Mouse (Mus musculus): ENCODE data around the gene Wfikkn1. TPM values are rescaled to one million over a fixed set of nuclear protein-coding genes. Genes with fewer than 3 reads are reported as not detected.

Gene Wfikkn1
- polyA plus RNA-seq, 1 experiment from 2014 or later: 0.44 TPM

Small RNA genes lying within 50 kb of the gene (microRNA-seq; reads per million reads assigned to microRNA genes)
- 1.1 reads per million for gene Mir3082

Other genes with a start within 250 kb of the Wfikkn1 start
- 6.7 and 9.6 TPM in 2 replicates for gene Gng13, start 163.7 kb downstream of the Wfikkn1 start, polyA plus RNA-seq (2015; fragmentation: Nextera tagmentation; extraction: Ambion mirVana)
- 8.2 and 8.8 TPM in 2 replicates for gene Chtf18, start 153.4 kb downstream of the Wfikkn1 start, polyA plus RNA-seq (2015; fragmentation: Nextera tagmentation; extraction: Ambion mirVana)
- 28.7 and 30.1 TPM in 2 replicates for gene Rpusd1, start 153.2 kb downstream of the Wfikkn1 start, polyA plus RNA-seq (2015; fragmentation: Nextera tagmentation; extraction: Ambion mirVana)
- gene Mslnl, start 144.8 kb downstream of the Wfikkn1 start, polyA plus RNA-seq (2015; fragmentation: Nextera tagmentation; extraction: Ambion mirVana): 0.05 TPM in 1 of 2 replicates, not detected in the other
- gene Msln, start 126.5 kb downstream of the Wfikkn1 start, polyA plus RNA-seq (2015; fragmentation: Nextera tagmentation; extraction: Ambion mirVana): 0.84 TPM in 1 of 2 replicates, not detected in the other
- gene Narfl, start 107.1 kb downstream of the Wfikkn1 start, polyA plus RNA-seq (2015; fragmentation: Nextera tagmentation; extraction: Ambion mirVana): 29.5 and 30.7 TPM in 2 replicates
- gene Haghl, start 95.2 kb downstream of the Wfikkn1 start, polyA plus RNA-seq (2015; fragmentation: Nextera tagmentation; extraction: Ambion mirVana): 133 TPM in 2 replicates
- 0.31 and 0.48 TPM in 2 replicates for gene Ccdc78, start 94.3 kb downstream of the Wfikkn1 start, polyA plus RNA-seq (2015; fragmentation: Nextera tagmentation; extraction: Ambion mirVana)
- 90.1 and 95.7 TPM in 2 replicates for gene Fam173a, start 88.0 kb downstream of the Wfikkn1 start, polyA plus RNA-seq (2015; fragmentation: Nextera tagmentation; extraction: Ambion mirVana)
- gene AC134908.4, start 85.2 kb downstream of the Wfikkn1 start, polyA plus RNA-seq (2015; fragmentation: Nextera tagmentation; extraction: Ambion mirVana): 2.0 TPM in 1 of 2 replicates, not detected in the other
- gene Metrn, start 83.7 kb downstream of the Wfikkn1 start, polyA plus RNA-seq (2015; fragmentation: Nextera tagmentation; extraction: Ambion mirVana): 67.2 and 82.2 TPM in 2 replicates
- 38.2 and 45.0 TPM in 2 replicates for gene Fbxl16, start 71.8 kb downstream of the Wfikkn1 start, polyA plus RNA-seq (2015; fragmentation: Nextera tagmentation; extraction: Ambion mirVana)
- 27.3 and 28.2 TPM in 2 replicates for gene Wdr24, start 57.2 kb downstream of the Wfikkn1 start, polyA plus RNA-seq (2015; fragmentation: Nextera tagmentation; extraction: Ambion mirVana)
- 51.1 and 55.0 TPM in 2 replicates for gene Jmjd8, start 52.0 kb downstream of the Wfikkn1 start, polyA plus RNA-seq (2015; fragmentation: Nextera tagmentation; extraction: Ambion mirVana)
- 358 and 382 TPM in 2 replicates for gene Stub1, start 47.5 kb downstream of the Wfikkn1 start, polyA plus RNA-seq (2015; fragmentation: Nextera tagmentation; extraction: Ambion mirVana)
- 51.9 and 56.8 TPM in 2 replicates for gene Rhbdl1, start 43.6 kb downstream of the Wfikkn1 start, polyA plus RNA-seq (2015; fragmentation: Nextera tagmentation; extraction: Ambion mirVana)
- 13.8 and 14.0 TPM in 2 replicates for gene Gm20683, start 39.1 kb downstream of the Wfikkn1 start, polyA plus RNA-seq (2015; fragmentation: Nextera tagmentation; extraction: Ambion mirVana)
- gene Rhot2, start 36.0 kb downstream of the Wfikkn1 start, polyA plus RNA-seq (2015; fragmentation: Nextera tagmentation; extraction: Ambion mirVana): 15.1 and 16.6 TPM in 2 replicates
- gene Wdr90, start 19.4 kb downstream of the Wfikkn1 start, polyA plus RNA-seq (2015; fragmentation: Nextera tagmentation; extraction: Ambion mirVana): 19.0 and 19.9 TPM in 2 replicates
- 27.0 and 28.4 TPM in 2 replicates for gene Mcrip2, start 12.1 kb downstream of the Wfikkn1 start, polyA plus RNA-seq (2015; fragmentation: Nextera tagmentation; extraction: Ambion mirVana)
- 58.7 and 64.1 TPM in 2 replicates for gene Mettl26, start 5.8 kb downstream of the Wfikkn1 start, polyA plus RNA-seq (2015; fragmentation: Nextera tagmentation; extraction: Ambion mirVana)
- gene Rab40c, start 38.9 kb upstream of the Wfikkn1 start, polyA plus RNA-seq (2015; fragmentation: Nextera tagmentation; extraction: Ambion mirVana): 49.3 and 55.0 TPM in 2 replicates
- 73.9 and 77.2 TPM in 2 replicates for gene Pigq, start 64.1 kb upstream of the Wfikkn1 start, polyA plus RNA-seq (2015; fragmentation: Nextera tagmentation; extraction: Ambion mirVana)
- 0.30 and 0.91 TPM in 2 replicates for gene Nhlrc4, start 64.1 kb upstream of the Wfikkn1 start, polyA plus RNA-seq (2015; fragmentation: Nextera tagmentation; extraction: Ambion mirVana)
- 2.7 and 5.4 TPM in 2 replicates for gene A930017K11Rik, start 71.7 kb upstream of the Wfikkn1 start, polyA plus RNA-seq (2015; fragmentation: Nextera tagmentation; extraction: Ambion mirVana)
- 20.2 and 27.6 TPM in 2 replicates for gene Capn15, start 104.9 kb upstream of the Wfikkn1 start, polyA plus RNA-seq (2015; fragmentation: Nextera tagmentation; extraction: Ambion mirVana)
- gene Rab11fip3, start 188.7 kb upstream of the Wfikkn1 start, polyA plus RNA-seq (2015; fragmentation: Nextera tagmentation; extraction: Ambion mirVana): 27.2 and 31.0 TPM in 2 replicates
- gene Decr2, start 209.5 kb upstream of the Wfikkn1 start, polyA plus RNA-seq (2015; fragmentation: Nextera tagmentation; extraction: Ambion mirVana): 40.6 and 42.0 TPM in 2 replicates
- 24.3 and 25.1 TPM in 2 replicates for gene Nme4, start 214.7 kb upstream of the Wfikkn1 start, polyA plus RNA-seq (2015; fragmentation: Nextera tagmentation; extraction: Ambion mirVana)
- gene Tmem8, start 232.4 kb upstream of the Wfikkn1 start, polyA plus RNA-seq (2015; fragmentation: Nextera tagmentation; extraction: Ambion mirVana): 4.5 and 4.8 TPM in 2 replicates
- gene Mrpl28, start 242.6 kb upstream of the Wfikkn1 start, polyA plus RNA-seq (2015; fragmentation: Nextera tagmentation; extraction: Ambion mirVana): 183 and 184 TPM in 2 replicates